Mouse (Mus musculus) MEL (cell line): ENCODE results near the gene Zhx3. TPM values are rescaled to one million over a fixed set of nuclear protein-coding genes. Genes with fewer than 3 reads are reported as not detected.

Experiments used
- DNase-seq: peaks from one replicate; pipeline ENCODE4 v3.0.0; 2011; ENCODE audit warnings: low read depth, low spot score
- H3K27ac ChIP-seq: 2 replicates; pipeline ENCODE4 v1.5.1; 2012; ENCODE audit warnings: low read depth, mild to moderate bottlenecking, control low read depth, low read length, moderate library complexity; ENCODE audit not compliant: control insufficient read depth
- H3K27me3 ChIP-seq, 2 experiments: fragments of 150-350 bp in 1 of 2; sonication (generic) in 1 of 2; 2 replicates each; pipeline ENCODE4 v1.6.1; 2012; ENCODE audit warnings: low read length in 2 of 2, mild to moderate bottlenecking in 2 of 2, improper control_type of control experiment in 1 of 2, moderate library complexity in 1 of 2; ENCODE audit not compliant: insufficient read depth in 2 of 2, control insufficient read depth in 1 of 2
- H3K36me3 ChIP-seq, 2 experiments: 2 replicates each; pipeline ENCODE4 v1.6.1; 2012 to 2014; ENCODE audit warnings: low read length in 2 of 2, improper control_type of control experiment in 1 of 2, inconsistent platforms in 1 of 2, mild to moderate bottlenecking in 1 of 2; ENCODE audit not compliant: insufficient read depth in 2 of 2, control insufficient read depth in 1 of 2
- H3K4me1 ChIP-seq, 2 experiments: fragments of 150-350 bp in 1 of 2; sonication (generic) in 1 of 2; 2 replicates each; pipeline ENCODE4 v1.6.1; 2012; ENCODE audit warnings: low read length in 2 of 2, improper control_type of control experiment in 1 of 2, mild to moderate bottlenecking in 1 of 2; ENCODE audit not compliant: insufficient read depth in 2 of 2, control insufficient read depth in 1 of 2
- H3K4me3 ChIP-seq, 2 experiments: fragments of 150-350 bp in 1 of 2; sonication (generic) in 1 of 2; 2 replicates each; pipeline ENCODE4 v1.5.1; 2012; ENCODE audit warnings: low read depth in 2 of 2, low read length in 2 of 2, mild to moderate bottlenecking in 2 of 2, moderate library complexity in 2 of 2, control low read depth in 1 of 2, improper control_type of control experiment in 1 of 2; ENCODE audit not compliant: control insufficient read depth in 1 of 2, insufficient read depth in 1 of 2
- H3K79me2 ChIP-seq: 2 replicates; pipeline ENCODE4 v1.6.1; 2012; ENCODE audit warnings: mild to moderate bottlenecking, low read length, moderate library complexity; ENCODE audit not compliant: control insufficient read depth, poor library complexity, insufficient read depth
- H3K9ac ChIP-seq: 2 replicates; pipeline ENCODE4 v1.6.1; 2012; ENCODE audit warnings: low read depth, mild to moderate bottlenecking, control low read depth, low read length, moderate library complexity; ENCODE audit not compliant: control insufficient read depth, poor library complexity, severe bottlenecking
- H3K9me3 ChIP-seq: fragments of 150-350 bp; sonication (generic); replicated peaks from 2 replicates; pipeline ENCODE4 v1.6.1; 2012; ENCODE audit warnings: mild to moderate bottlenecking, low read length, improper control_type of control experiment, moderate library complexity; ENCODE audit not compliant: insufficient read depth
- BHLHE40 ChIP-seq: IDR thresholded peaks from 2 replicates; pipeline ENCODE4 v1.6.1; 2012; ENCODE audit warnings: low read depth, mild to moderate bottlenecking, inconsistent platforms, low read length, improper control_type of control experiment, borderline replicate concordance
- CHD1 ChIP-seq: IDR thresholded peaks from 2 replicates; pipeline ENCODE4 v1.6.1; 2012; ENCODE audit warnings: low read depth, mild to moderate bottlenecking, inconsistent platforms, low read length, improper control_type of control experiment
- CHD2 ChIP-seq: IDR thresholded peaks from 2 replicates; pipeline ENCODE4 v1.6.1; 2011; ENCODE audit warnings: low read length, improper control_type of control experiment
- CTCF ChIP-seq, 3 experiments: IDR thresholded peaks in 2 of 3; conservative IDR thresholded peaks in 1 of 3; 2 replicates each; pipeline ENCODE4 v1.5.1; 2011 to 2012; ENCODE audit warnings: low read length in 3 of 3, low read depth in 2 of 3, mild to moderate bottlenecking in 2 of 3, improper control_type of control experiment in 1 of 3, inconsistent platforms in 1 of 3, mixed read lengths in 1 of 3, moderate library complexity in 1 of 3; ENCODE audit not compliant: control insufficient read depth in 1 of 3, insufficient read depth in 1 of 3, poor library complexity in 1 of 3, severe bottlenecking in 1 of 3
- HCFC1 ChIP-seq: IDR thresholded peaks from 2 replicates; pipeline ENCODE4 v1.6.1; 2012; ENCODE audit warnings: low read depth, mild to moderate bottlenecking, inconsistent platforms, low read length, improper control_type of control experiment, moderate library complexity
- KAT2A ChIP-seq: conservative IDR thresholded peaks from 2 replicates; pipeline ENCODE4 v1.6.1; 2012; ENCODE audit warnings: low read depth, low read length, improper control_type of control experiment, inconsistent platforms
- MAFK ChIP-seq: IDR thresholded peaks from 2 replicates; pipeline ENCODE4 v1.6.1; 2011; ENCODE audit warnings: low read depth, mild to moderate bottlenecking, low read length, improper control_type of control experiment, borderline replicate concordance
- MAX ChIP-seq: IDR thresholded peaks from 2 replicates; pipeline ENCODE4 v1.6.1; 2011; ENCODE audit warnings: low read length, improper control_type of control experiment
- MXI1 ChIP-seq: IDR thresholded peaks from 2 replicates; pipeline ENCODE4 v1.6.1; 2011; ENCODE audit warnings: mild to moderate bottlenecking, low read depth, low read length, improper control_type of control experiment
- MYB ChIP-seq: IDR thresholded peaks from 2 replicates; pipeline ENCODE4 v1.6.1; 2011; ENCODE audit warnings: mild to moderate bottlenecking, low read depth, low read length, improper control_type of control experiment
- MYC ChIP-seq: IDR thresholded peaks from 2 replicates; pipeline ENCODE4 v1.6.1; 2011; ENCODE audit warnings: low read depth, mild to moderate bottlenecking, low read length, improper control_type of control experiment, moderate library complexity
- POLR2A ChIP-seq, 2 experiments: IDR thresholded peaks; 2 replicates each; pipeline ENCODE4 v1.6.1; 2011 to 2012; ENCODE audit warnings: low read length in 2 of 2, mild to moderate bottlenecking in 2 of 2, control low read depth in 1 of 2, improper control_type of control experiment in 1 of 2, low read depth in 1 of 2, moderate library complexity in 1 of 2; ENCODE audit not compliant: control insufficient read depth in 1 of 2, insufficient read depth in 1 of 2, poor library complexity in 1 of 2
- POLR2AphosphoS5 ChIP-seq: IDR thresholded peaks from 2 replicates; pipeline ENCODE4 v1.6.1; 2012; ENCODE audit warnings: low read depth, borderline replicate concordance, mild to moderate bottlenecking, inconsistent platforms, low read length, moderate library complexity, mixed read lengths
- RCOR1 ChIP-seq: IDR thresholded peaks from 2 replicates; pipeline ENCODE4 v1.6.1; 2012; ENCODE audit warnings: low read depth, mild to moderate bottlenecking, inconsistent platforms, low read length, improper control_type of control experiment
- SMC3 ChIP-seq: IDR thresholded peaks from 2 replicates; pipeline ENCODE4 v1.6.1; 2011; ENCODE audit warnings: low read depth, low read length, improper control_type of control experiment
- TAL1 ChIP-seq: IDR thresholded peaks from 2 replicates; pipeline ENCODE4 v1.6.1; 2012; ENCODE audit warnings: mild to moderate bottlenecking, inconsistent platforms, low read length, moderate library complexity, mixed read lengths
- UBTF ChIP-seq: IDR thresholded peaks from 2 replicates; pipeline ENCODE4 v1.6.1; 2012; ENCODE audit warnings: low read depth, mild to moderate bottlenecking, inconsistent platforms, low read length, improper control_type of control experiment, moderate library complexity, borderline replicate concordance; ENCODE audit not compliant: insufficient read depth
- USF1 ChIP-seq: IDR thresholded peaks from 2 replicates; pipeline ENCODE4 v1.6.1; 2014; ENCODE audit warnings: low read depth, mild to moderate bottlenecking, inconsistent platforms, low read length, improper control_type of control experiment, moderate library complexity
- USF2 ChIP-seq, 2 experiments: IDR thresholded peaks; 2 replicates each; pipeline ENCODE4 v1.6.1; 2011 to 2012; ENCODE audit warnings: improper control_type of control experiment in 2 of 2, low read length in 2 of 2, borderline replicate concordance in 1 of 2, inconsistent platforms in 1 of 2, low read depth in 1 of 2, mild to moderate bottlenecking in 1 of 2; ENCODE audit not compliant: insufficient read depth in 1 of 2
- ZC3H11A ChIP-seq: IDR thresholded peaks from 2 replicates; pipeline ENCODE4 v1.6.1; 2012; ENCODE audit warnings: low read depth, mild to moderate bottlenecking, inconsistent platforms, low read length, improper control_type of control experiment
- ZKSCAN1 ChIP-seq: IDR thresholded peaks from 2 replicates; pipeline ENCODE4 v1.6.1; 2012; ENCODE audit warnings: low read depth, mild to moderate bottlenecking, inconsistent platforms, low read length, improper control_type of control experiment, moderate library complexity
- polyA plus RNA-seq, 2 experiments: library from polyadenylated mRNA; stranded (reverse) in 1 of 2; unstranded in 1 of 2; fragments of >175 nt in 1 of 2; fragments of >200 nt in 1 of 2; gene quantifications; 2 replicates each; pipeline versions ENCODE4 v1.2.1 to v1.2.4; 2012; ENCODE audit warnings: low replicate concordance in 2 of 2, low read depth in 1 of 2; ENCODE audit not compliant: insufficient read length in 2 of 2, insufficient read depth in 1 of 2, missing spikeins in 1 of 2
- total RNA-seq: library from RNA; depleted of rRNA; stranded (reverse); fragments of 300-350 nt; gene quantifications from 2 replicates; pipeline ENCODE4 v1.2.3, GENCODE M21; 2012

Gene Zhx3
- total and polyA plus RNA-seq, 3 experiments = 4.4 to 4.8 TPM; not detected in 1

DNA sequence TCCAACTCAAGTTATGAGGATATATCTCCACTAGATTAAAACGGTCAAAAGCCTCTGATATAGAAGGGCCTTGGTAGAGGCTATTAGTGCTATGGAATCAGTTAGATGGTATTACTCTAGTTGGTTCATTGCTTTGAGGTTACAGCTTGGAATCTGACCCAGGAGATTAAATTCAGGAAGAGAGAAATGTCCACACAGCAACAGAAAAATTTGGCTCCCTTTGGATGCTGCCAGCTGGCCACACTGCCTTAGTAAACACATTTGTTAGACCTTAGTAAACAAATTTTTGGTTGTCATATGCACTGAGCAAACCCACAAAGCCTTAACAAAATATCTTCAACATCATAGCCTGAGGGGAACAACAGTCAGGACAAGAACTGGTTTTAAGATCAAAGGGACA lies 62.0 kb downstream of the Zhx3 start:
- Histone ChIP-seq H3K36me3 (no peaks in the 10 kb centered on the region), H3K27me3 (no peaks in the 10 kb centered on the region), H3K9ac (no peak overlapping the region), H3K4me3 (no peak overlapping the region), H3K79me2 (no peaks in the 10 kb centered on the region), H3K27ac (no peak overlapping the region), H3K9me3 (no peaks in the 10 kb centered on the region), H3K4me1 (no peaks in the 10 kb centered on the region)
- DNase-seq = no peak
- TF ChIP-seq MXI1 (no peak), ZC3H11A (no peak), KAT2A (no peak), TAL1 (no peak), HCFC1 (no peak), CTCF (IDR thresholded peaks at IDR 0.05 in 2 of 3, conservative IDR thresholded peaks at IDR 0.05 in 1 of 3; ENCODE audit: control insufficient read depth in 1 of 3, insufficient read depth in 1 of 3, low read depth in 2 of 3, low read length in 3 of 3, poor library complexity in 1 of 3, severe bottlenecking in 1 of 3) (no peak), CHD1 (no peak)

- no peak for TF ChIP-seq MXI1
- TF ChIP-seq POLR2A (IDR thresholded peaks at IDR 0.05; ENCODE audit: control insufficient read depth in 1 of 2, insufficient read depth in 1 of 2, low read depth in 1 of 2, low read length in 2 of 2, poor library complexity in 1 of 2) = no peak
- no peak for TF ChIP-seq RCOR1
- no peak for TF ChIP-seq BHLHE40
- no peak for TF ChIP-seq KAT2A
- TF ChIP-seq POLR2AphosphoS5 = no peak
- TF ChIP-seq ZKSCAN1 = no peak
- TF ChIP-seq USF1 = no peak
- no peak for TF ChIP-seq MYB
- no peak for TF ChIP-seq HCFC1
- TF ChIP-seq MAX = no peak
- TF ChIP-seq TAL1 = no peak
- no peak for TF ChIP-seq CHD2
- TF ChIP-seq ZC3H11A = no peak
- no peak for TF ChIP-seq USF2 (IDR thresholded peaks at IDR 0.05; ENCODE audit: borderline replicate concordance in 1 of 2, insufficient read depth in 1 of 2, low read depth in 1 of 2, low read length in 2 of 2)
- TF ChIP-seq MYC = no peak
- no peak for TF ChIP-seq MAFK
- TF ChIP-seq UBTF = no peak
- no peak for TF ChIP-seq SMC3
Observed at GRCm38 (mm10) chr2:160810376-160810775, 62.4 kb downstream of the Zhx3 start.

More at GRCm38 (mm10) chr2:160810376-160810775, 62.4 kb downstream of the Zhx3 start:
- H3K36me3 ChIP-seq = no peaks in the 10 kb centered on the region
- no peak overlapping the region for H3K4me3 ChIP-seq
- H3K27ac ChIP-seq = no peak overlapping the region
- no peaks in the 10 kb centered on the region for H3K79me2 ChIP-seq
- H3K4me1 ChIP-seq = no peaks in the 10 kb centered on the region
- DNase-seq = no peak
- H3K9me3 ChIP-seq = no peaks in the 10 kb centered on the region
- no peak overlapping the region for H3K9ac ChIP-seq
- no peaks in the 10 kb centered on the region for H3K27me3 ChIP-seq
